Mouse (Mus musculus) G1E (cell line): ENCODE results near the gene Acot12. TPM values are rescaled to one million over a fixed set of nuclear protein-coding genes. Genes with fewer than 3 reads are reported as not detected.

Experiments
- ATAC-seq: 2 replicates; pipeline ENCODE4 v1.8.0; 2016; ENCODE audit warnings: mild to moderate bottlenecking; ENCODE audit not compliant: insufficient number of reproducible peaks, poor library complexity, low FRiP score, severe bottlenecking; ENCODE audit errors: extremely low read depth
- DNase-seq: peaks from one replicate; pipeline ENCODE4 v3.0.0; 2012; ENCODE audit warnings: low spot score
- H3K27me3 ChIP-seq: 2 replicates; pipeline ENCODE4 v1.6.1; 2012; ENCODE audit warnings: mild to moderate bottlenecking, low read length, inconsistent platforms; ENCODE audit not compliant: insufficient read depth
- H3K36me3 ChIP-seq: replicated peaks from 2 replicates; pipeline ENCODE3; 2012; ENCODE audit warnings: mild to moderate bottlenecking, inconsistent platforms
- H3K4me1 ChIP-seq: 2 replicates; pipeline ENCODE4 v1.6.1; 2012; ENCODE audit warnings: low read depth, low read length, inconsistent platforms, mixed read lengths; ENCODE audit not compliant: insufficient read depth
- H3K4me3 ChIP-seq: 2 replicates; pipeline ENCODE4 v1.5.1; 2012; ENCODE audit warnings: low read depth, mild to moderate bottlenecking, inconsistent platforms, low read length, moderate library complexity, mixed read lengths
- H3K9me3 ChIP-seq: replicated peaks from 2 replicates; pipeline ENCODE4 v1.6.1; 2012; ENCODE audit warnings: inconsistent platforms
- CTCF ChIP-seq: IDR thresholded peaks from 2 replicates; pipeline ENCODE4 v1.5.1; 2012; ENCODE audit warnings: low read depth, low read length, inconsistent platforms, mixed read lengths
- GATA1 ChIP-seq: IDR thresholded peaks from 2 replicates; pipeline ENCODE4 v1.6.1; 2012; ENCODE audit warnings: borderline replicate concordance, low read length, inconsistent platforms, mixed read lengths
- GATA2 ChIP-seq: IDR thresholded peaks from 2 replicates; pipeline ENCODE4 v1.6.1; 2012; ENCODE audit warnings: low read depth, low read length, inconsistent platforms, borderline replicate concordance
- POLR2AphosphoS5 ChIP-seq: IDR thresholded peaks from 2 replicates; pipeline ENCODE4 v1.6.1; 2012; ENCODE audit warnings: low read depth, low read length, inconsistent platforms; ENCODE audit not compliant: insufficient replicate concordance
- TAL1 ChIP-seq: conservative IDR thresholded peaks from 2 replicates; pipeline ENCODE4 v1.6.1; 2012; ENCODE audit warnings: low read depth, low read length, inconsistent platforms, mixed read lengths
- polyA plus RNA-seq: library from polyadenylated mRNA; stranded (reverse); fragments of >175 nt; gene quantifications from 2 replicates; pipeline ENCODE4 v1.2.3, GENCODE M21; 2012
- total RNA-seq, 2 experiments: library from RNA; stranded (forward) in 1 of 2; stranded (reverse) in 1 of 2; fragments of 200-1000 nt in 1 of 2; fragments of >200 nt in 1 of 2; fragmentation: Nextera tagmentation in 1 of 2; gene quantifications; 2 replicates each; pipeline ENCODE4 v1.2.3; 2014 to 2017

Acot12 gene
- total and polyA plus RNA-seq, 3 experiments, result not detected

DNA sequence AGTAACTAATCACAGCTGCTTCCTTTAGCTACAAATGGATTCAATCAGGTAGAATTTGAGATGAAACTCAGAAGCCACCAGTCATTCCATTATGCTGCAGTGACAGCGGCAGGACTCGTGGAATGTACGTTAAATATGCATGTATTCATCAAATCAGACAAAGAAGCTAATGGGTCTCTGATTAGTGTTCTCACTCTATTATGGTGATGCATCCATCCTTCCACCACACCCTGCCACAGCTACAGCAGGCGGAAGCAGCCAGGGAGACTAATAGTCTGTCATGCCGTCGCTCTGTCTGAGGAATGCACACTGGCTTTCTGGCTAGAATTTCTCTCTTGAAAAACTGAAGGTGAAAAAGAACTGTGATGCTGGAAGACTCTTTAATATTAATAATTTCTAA lies 54.7 kb downstream of the Acot12 start:
- Histone ChIP-seq H3K4me3 (no peak overlapping the region), H3K27me3 (no peaks in the 10 kb centered on the region), H3K36me3 (peaks cover 72% of the 10 kb centered on the region), H3K9me3 (no peaks in the 10 kb centered on the region), H3K4me1 (no peaks in the 10 kb centered on the region)
- TF ChIP-seq GATA1 (no peak), GATA2 (no peak), CTCF (no peak), POLR2AphosphoS5 (no peak), TAL1 (no peak)
- ATAC-seq (no peak), DNase-seq (no peak)

DNA sequence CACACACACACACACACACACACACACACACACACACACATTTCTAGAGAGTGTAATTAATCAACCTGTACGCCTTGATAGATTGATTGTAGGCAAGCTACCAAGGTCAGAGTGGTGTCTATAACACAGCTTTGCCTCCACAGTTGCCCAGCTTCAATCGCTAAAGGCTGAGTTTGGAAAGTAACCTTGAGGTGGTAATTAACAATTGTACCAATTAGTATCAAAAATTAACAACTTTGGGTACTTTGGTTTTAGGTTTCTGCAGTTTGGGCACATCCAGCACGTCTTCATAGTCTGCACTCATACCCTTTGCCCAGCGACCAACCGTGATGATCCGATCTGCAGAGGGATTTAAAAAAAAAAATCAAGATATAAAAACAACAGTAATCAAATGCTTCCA lies 55.6 kb downstream of the Acot12 start:
- Histone ChIP-seq H3K9me3 (no peaks in the 10 kb centered on the region), H3K4me1 (peaks cover 3% of the 10 kb centered on the region; the same call in 1 of the 2 replicates), H3K36me3 (peaks cover 81% of the 10 kb centered on the region), H3K4me3 (no peak overlapping the region), H3K27me3 (no peaks in the 10 kb centered on the region)
- DNase-seq, result no peak
- no peak for TF ChIP-seq GATA2
- TF ChIP-seq POLR2AphosphoS5, result no peak
- TF ChIP-seq GATA1, result no peak
- no peak for TF ChIP-seq CTCF
- TF ChIP-seq TAL1, result no peak
- ATAC-seq, result no peak

DNA sequence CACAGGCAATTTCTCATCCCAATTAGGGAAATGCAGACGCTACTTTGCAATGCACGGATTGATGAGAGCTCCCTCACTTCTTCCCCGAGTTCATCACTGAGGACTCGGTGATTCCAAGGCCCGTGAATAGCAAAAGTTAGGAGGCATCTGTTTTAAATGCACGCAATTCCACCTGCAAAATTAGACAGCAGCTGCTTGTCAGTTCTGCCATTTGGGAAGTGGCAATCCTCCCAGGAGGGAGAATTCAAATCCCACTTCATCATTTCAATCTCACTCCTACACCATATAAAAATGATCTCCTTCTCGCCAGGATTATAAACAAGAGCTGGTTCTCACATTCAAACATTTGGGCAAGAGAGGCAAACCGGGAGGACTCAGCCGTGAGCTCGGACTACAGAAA lies 56.1 kb downstream of the Acot12 start:
- ATAC-seq, result no peak
- no peaks in the 10 kb centered on the region for H3K9me3 ChIP-seq
- peaks cover 82% of the 10 kb centered on the region for H3K36me3 ChIP-seq
- H3K4me1 ChIP-seq, result peaks cover 3% of the 10 kb centered on the region; the same call in 1 of the 2 replicates
- TF ChIP-seq GATA1, result no peak
- no peak for TF ChIP-seq TAL1
- TF ChIP-seq GATA2, result no peak
- no peak for TF ChIP-seq POLR2AphosphoS5
- no peak for TF ChIP-seq CTCF
- H3K27me3 ChIP-seq, result no peaks in the 10 kb centered on the region
- no peak overlapping the region for H3K4me3 ChIP-seq
- DNase-seq, result no peak

DNA sequence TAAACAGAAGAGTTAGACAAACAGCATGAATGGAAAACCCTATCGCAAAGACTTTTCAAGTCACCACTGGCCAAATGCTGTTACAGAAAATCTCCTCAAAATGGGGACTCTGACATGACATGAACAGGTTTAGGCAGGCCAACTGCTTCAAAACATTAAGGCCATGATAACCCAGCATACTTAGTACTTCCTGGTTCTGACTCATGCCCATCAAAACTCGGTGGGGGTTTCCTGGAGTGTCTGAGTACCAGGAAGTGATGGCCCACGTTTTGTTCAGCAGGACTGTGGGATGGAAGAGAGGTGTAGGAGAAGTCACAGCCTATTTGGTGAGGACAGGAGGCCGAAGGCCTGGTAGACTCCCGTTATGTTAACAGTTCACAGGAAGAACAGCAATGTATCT lies 60.4 kb downstream of the Acot12 start:
- H3K36me3 ChIP-seq, result peaks cover 71% of the 10 kb centered on the region
- no peak overlapping the region for H3K4me3 ChIP-seq
- peaks cover 14% of the 10 kb centered on the region; the same call in 1 of the 2 replicates for H3K4me1 ChIP-seq
- DNase-seq (no peak), ATAC-seq (no peak)
- no peak for TF ChIP-seq GATA2
- TF ChIP-seq CTCF, result no peak
- TF ChIP-seq POLR2AphosphoS5, result no peak
- TF ChIP-seq GATA1, result no peak
- no peak for TF ChIP-seq TAL1
- no peaks in the 10 kb centered on the region for H3K27me3 ChIP-seq
- H3K9me3 ChIP-seq, result no peaks in the 10 kb centered on the region

DNA sequence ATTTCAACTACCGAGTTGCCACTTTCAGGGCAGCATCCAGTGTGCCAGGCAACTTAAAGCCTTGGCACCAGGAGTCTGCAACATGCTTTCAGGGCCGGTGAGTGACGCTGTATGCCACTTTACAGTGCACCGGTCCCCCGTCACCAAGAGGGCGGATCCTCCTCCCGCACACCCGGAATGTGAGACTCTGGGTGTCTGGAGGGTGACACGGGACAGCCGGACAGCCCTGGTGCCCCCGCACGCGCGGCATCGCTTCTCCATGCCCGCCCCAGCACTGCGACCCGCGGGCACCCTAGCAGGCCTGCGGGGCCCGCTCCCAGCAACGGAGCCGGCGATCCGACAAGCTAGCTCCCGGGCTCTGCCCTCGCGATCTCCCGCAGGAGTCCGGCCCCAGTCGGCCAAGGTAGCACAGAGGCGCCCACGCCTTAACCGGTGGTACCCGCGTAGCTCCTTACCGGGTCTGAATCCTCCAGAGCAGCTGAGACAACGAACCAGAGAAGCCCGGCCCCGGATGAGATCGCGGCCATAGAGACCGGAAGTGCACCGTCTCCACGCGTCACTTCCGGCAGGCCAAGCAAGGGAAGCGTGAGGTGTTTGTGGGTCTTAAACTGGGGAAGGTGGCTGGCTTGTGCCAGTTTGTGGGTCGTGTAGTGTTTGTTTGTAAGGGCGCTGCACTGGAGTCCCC lies 66.0 kb downstream of the Acot12 start, which contains the start of gene Zcchc9:
Zcchc9 (minus strand) TSS at position 551 of the 685 bp plus-strand sequence.
- Histone ChIP-seq H3K27me3 (no peaks in the 10 kb centered on the region), H3K4me1 (peaks cover 15% of the 10 kb centered on the region; the same call in 1 of the 2 replicates), H3K9me3 (no peaks in the 10 kb centered on the region), H3K36me3 (peaks cover 19% of the 10 kb centered on the region), H3K4me3 (peak within 1 kb of the TSS; percentile 99)
- peak; percentile 94 for ATAC-seq
- TF ChIP-seq TAL1 (no peak), GATA1 (no peak), POLR2AphosphoS5 (no peak), GATA2 (no peak), CTCF (no peak)
- peak; percentile 87 for DNase-seq

DNA sequence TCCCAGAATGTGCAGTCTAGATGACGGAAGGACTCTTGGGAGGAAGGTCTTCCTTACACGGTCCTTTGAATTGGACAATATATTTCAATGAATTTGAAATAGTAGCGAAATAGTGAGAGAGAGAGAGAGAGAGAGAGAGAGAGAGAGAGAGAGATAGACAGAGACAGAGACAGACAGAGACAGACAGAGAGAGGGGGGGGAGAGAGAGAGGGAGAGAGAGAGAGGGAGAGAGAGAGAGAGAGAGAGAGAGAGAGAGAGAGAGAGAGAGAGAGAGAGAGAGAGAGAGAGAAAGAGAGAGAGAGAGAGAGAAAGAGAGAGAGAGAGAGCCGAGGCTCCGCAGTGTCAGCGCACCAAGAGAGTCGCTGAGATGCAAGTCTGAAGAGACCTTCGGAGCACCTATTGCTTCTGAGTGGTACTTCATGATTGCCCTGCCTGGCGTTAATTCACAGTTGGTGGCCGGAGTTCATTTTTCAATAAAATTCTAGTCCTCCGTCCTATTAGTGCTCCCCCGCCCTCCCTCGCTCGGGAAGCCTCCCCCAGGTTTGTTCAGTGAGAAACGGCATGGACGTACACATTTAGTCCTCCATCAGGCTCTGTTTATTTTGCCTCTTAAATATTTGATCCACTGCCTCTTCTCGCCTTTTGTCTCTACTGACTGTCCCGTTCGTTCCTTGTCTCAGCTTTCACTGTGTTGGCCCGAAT lies 66.7 kb downstream of the Acot12 start:
- H3K27me3 ChIP-seq, result 0 out of 2 replicates have a peak, but pooled peaks cover 2% of the 10 kb centered on the region
- TF ChIP-seq CTCF (no peak), GATA2 (no peak), GATA1 (no peak), TAL1 (no peak), POLR2AphosphoS5 (no peak)
- peaks cover 19% of the 10 kb centered on the region for H3K36me3 ChIP-seq
- H3K4me1 ChIP-seq, result peaks cover 15% of the 10 kb centered on the region; the same call in 1 of the 2 replicates
- ATAC-seq, result no peak; the same call in 1 of the 2 replicates
- peak overlapping the region; percentile 99 for H3K4me3 ChIP-seq
- no peaks in the 10 kb centered on the region for H3K9me3 ChIP-seq
- DNase-seq, result peak; percentile 21
